Mouse (Mus musculus): ENCODE measurements at regions not wholly inside any gene's neighbourhood (a gene's known extent, or its start where the extent isn't known, plus 50 kb on each side); places are given as distances from the start of the nearest gene placed in this dataset.

GRCm38 (mm10) chr12:71627421-71628339, 203.2 kb upstream of the Daam1 start:
- Histone ChIP-seq H3K36me3 (ENCODE audit: control insufficient read depth, insufficient read depth, low read length) (no peaks in the 10 kb centered on the region), H3K27me3 (ENCODE audit: control insufficient read depth, insufficient read depth, low read length) (no peaks in the 10 kb centered on the region), H3K4me3 (ENCODE audit: low read depth, low read length) (no peak overlapping the region), H3K4me1 (ENCODE audit: control insufficient read depth, insufficient read depth, insufficient read length, low read length) (no peaks in the 10 kb centered on the region), H3K27ac (ENCODE audit: insufficient read depth, low read depth, low read length) (no peak overlapping the region)
- TF ChIP-seq POLR2A (IDR thresholded peaks at IDR 0.05; ENCODE audit: low read depth, low read length) = no peak
- no peak for TF ChIP-seq CTCF (IDR thresholded peaks at IDR 0.05; ENCODE audit: extremely low read depth, insufficient read length, insufficient replicate concordance, low read depth, low read length)
- WGBS = 63% methylated on average over 17 of the region's 17 CpGs

- H3K4me3 ChIP-seq (ENCODE audit: low read depth, low read length) = no peak overlapping the region
- no peaks in the 10 kb centered on the region for H3K4me1 ChIP-seq (ENCODE audit: control insufficient read depth, insufficient read depth, insufficient read length, low read length)
- WGBS = 78% methylated on average over 5 of the region's 5 CpGs
- no peaks in the 10 kb centered on the region for H3K36me3 ChIP-seq (ENCODE audit: control insufficient read depth, insufficient read depth, low read length)
- TF ChIP-seq POLR2A (IDR thresholded peaks at IDR 0.05; ENCODE audit: low read depth, low read length) (no peak), CTCF (IDR thresholded peaks at IDR 0.05; ENCODE audit: extremely low read depth, insufficient read length, insufficient replicate concordance, low read depth, low read length) (no peak)
- no peaks in the 10 kb centered on the region for H3K27me3 ChIP-seq (ENCODE audit: control insufficient read depth, insufficient read depth, low read length)
- H3K27ac ChIP-seq (ENCODE audit: insufficient read depth, low read depth, low read length) = no peak overlapping the region
Observed at GRCm38 (mm10) chr12:71628340-71628738, 202.5 kb upstream of the Daam1 start.

- Histone ChIP-seq H3K27ac (ENCODE audit: insufficient read depth, low read depth, low read length) (no peak overlapping the region), H3K4me1 (ENCODE audit: control insufficient read depth, insufficient read depth, insufficient read length, low read length) (no peaks in the 10 kb centered on the region), H3K27me3 (ENCODE audit: control insufficient read depth, insufficient read depth, low read length) (no peaks in the 10 kb centered on the region), H3K4me3 (ENCODE audit: low read depth, low read length) (no peak overlapping the region), H3K36me3 (ENCODE audit: control insufficient read depth, insufficient read depth, low read length) (no peaks in the 10 kb centered on the region)
- TF ChIP-seq POLR2A (IDR thresholded peaks at IDR 0.05; ENCODE audit: low read depth, low read length) (no peak), CTCF (IDR thresholded peaks at IDR 0.05; ENCODE audit: extremely low read depth, insufficient read length, insufficient replicate concordance, low read depth, low read length) (no peak)
- WGBS = 86% methylated on average over 10 of the region's 10 CpGs
Observed at GRCm38 (mm10) chr12:71628796-71629195, 202.1 kb upstream of the Daam1 start.

GRCm38 (mm10) chr12:71630386-71630785, 200.5 kb upstream of the Daam1 start:
- WGBS = 77% methylated on average over 3 of the region's 3 CpGs
- TF ChIP-seq CTCF (IDR thresholded peaks at IDR 0.05; ENCODE audit: extremely low read depth, insufficient read length, insufficient replicate concordance, low read depth, low read length) (no peak), POLR2A (IDR thresholded peaks at IDR 0.05; ENCODE audit: low read depth, low read length) (no peak)
- no peak overlapping the region for H3K4me3 ChIP-seq (ENCODE audit: low read depth, low read length)
- H3K27ac ChIP-seq (ENCODE audit: insufficient read depth, low read depth, low read length) = no peak overlapping the region
- H3K4me1 ChIP-seq (ENCODE audit: control insufficient read depth, insufficient read depth, insufficient read length, low read length) = no peaks in the 10 kb centered on the region
- H3K27me3 ChIP-seq (ENCODE audit: control insufficient read depth, insufficient read depth, low read length) = no peaks in the 10 kb centered on the region
- H3K36me3 ChIP-seq (ENCODE audit: control insufficient read depth, insufficient read depth, low read length) = no peaks in the 10 kb centered on the region

GRCm38 (mm10) chr12:71636300-71636699, 194.6 kb upstream of the Daam1 start:
- H3K4me3 ChIP-seq (ENCODE audit: low read depth, low read length) = no peak overlapping the region
- H3K4me1 ChIP-seq (ENCODE audit: control insufficient read depth, insufficient read depth, insufficient read length, low read length) = no peaks in the 10 kb centered on the region
- H3K27ac ChIP-seq (ENCODE audit: insufficient read depth, low read depth, low read length) = no peak overlapping the region
- no peak for TF ChIP-seq POLR2A (IDR thresholded peaks at IDR 0.05; ENCODE audit: low read depth, low read length)
- TF ChIP-seq CTCF (IDR thresholded peaks at IDR 0.05; ENCODE audit: extremely low read depth, insufficient read length, insufficient replicate concordance, low read depth, low read length) = no peak
- WGBS = 93% methylated on average over 6 of the region's 6 CpGs
- no peaks in the 10 kb centered on the region for H3K36me3 ChIP-seq (ENCODE audit: control insufficient read depth, insufficient read depth, low read length)
- no peaks in the 10 kb centered on the region for H3K27me3 ChIP-seq (ENCODE audit: control insufficient read depth, insufficient read depth, low read length)

GRCm38 (mm10) chr12:71637248-71637647, 193.6 kb upstream of the Daam1 start:
- WGBS = 48% methylated on average over 3 of the region's 3 CpGs

GRCm38 (mm10) chr12:71638246-71638645, 192.6 kb upstream of the Daam1 start:
- Histone ChIP-seq H3K4me1 (ENCODE audit: control insufficient read depth, insufficient read depth, insufficient read length, low read length) (no peaks in the 10 kb centered on the region), H3K36me3 (ENCODE audit: control insufficient read depth, insufficient read depth, low read length) (no peaks in the 10 kb centered on the region), H3K27me3 (ENCODE audit: control insufficient read depth, insufficient read depth, low read length) (no peaks in the 10 kb centered on the region), H3K4me3 (ENCODE audit: low read depth, low read length) (no peak overlapping the region), H3K27ac (ENCODE audit: insufficient read depth, low read depth, low read length) (no peak overlapping the region)
- no peak for TF ChIP-seq POLR2A (IDR thresholded peaks at IDR 0.05; ENCODE audit: low read depth, low read length)
- no peak for TF ChIP-seq CTCF (IDR thresholded peaks at IDR 0.05; ENCODE audit: extremely low read depth, insufficient read length, insufficient replicate concordance, low read depth, low read length)
- WGBS = 27% methylated on average over 8 of the region's 8 CpGs

More at GRCm38 (mm10) chr12:71637248-71637647, 193.6 kb upstream of the Daam1 start:
- no peak overlapping the region for H3K27ac ChIP-seq (ENCODE audit: insufficient read depth, low read depth, low read length)
- H3K36me3 ChIP-seq (ENCODE audit: control insufficient read depth, insufficient read depth, low read length) = no peaks in the 10 kb centered on the region
- H3K4me3 ChIP-seq (ENCODE audit: low read depth, low read length) = no peak overlapping the region
- no peaks in the 10 kb centered on the region for H3K4me1 ChIP-seq (ENCODE audit: control insufficient read depth, insufficient read depth, insufficient read length, low read length)
- no peaks in the 10 kb centered on the region for H3K27me3 ChIP-seq (ENCODE audit: control insufficient read depth, insufficient read depth, low read length)
- TF ChIP-seq CTCF (IDR thresholded peaks at IDR 0.05; ENCODE audit: extremely low read depth, insufficient read length, insufficient replicate concordance, low read depth, low read length) (no peak), POLR2A (IDR thresholded peaks at IDR 0.05; ENCODE audit: low read depth, low read length) (no peak)

Measured in small intestine, adult 2 months (tissue).